ENCODE assay signal across 22 mouse cellular contexts in the genomic region with DNA sequence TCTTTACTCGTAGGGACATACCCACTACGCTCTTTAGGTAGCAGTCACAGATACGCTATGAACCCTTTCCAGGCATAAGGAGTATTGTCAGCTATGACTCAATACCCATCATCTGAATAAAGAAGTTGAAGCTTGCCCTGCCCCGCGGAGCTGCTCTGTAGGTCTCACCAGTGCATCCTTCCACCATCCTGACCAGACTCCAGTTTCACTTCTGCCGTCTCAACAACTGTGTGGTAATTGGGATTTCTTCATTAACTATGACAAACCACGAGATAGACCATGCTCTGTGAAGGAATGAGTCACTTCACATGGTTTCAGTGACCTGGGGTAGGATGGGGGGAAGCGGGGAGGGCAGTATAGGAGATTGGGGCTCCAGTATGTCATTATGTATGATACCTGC.
A peak's percentile ranks its signal among the peaks of the same experiment; 100 is the strongest.
DNase-seq lines count a peak whose midpoint lies in the region; ATAC-seq and TF ChIP-seq lines count a peak whose summit lies in the region.
"Had no signal": no experiment of that assay in that cellular context is flagged by ENCODE, and none has a peak within 500 bp of the region (broad histone marks: within the 10 kb centered on the region; RNA-seq: fewer than 3 reads in every experiment).

No protein-coding gene starts in this region.

- H3K4me2 ChIP-seq in liver, postnatal 0 days (ENCODE audit: low read depth, low read length): no peak overlapping the region
- H3K4me2 ChIP-seq in CH12.LX (ENCODE audit: insufficient read depth, low read depth, poor library complexity, severe bottlenecking): peak overlapping the region; percentile 47
- H3K4me2 ChIP-seq: heart, embryonic 13.5 days; hindbrain, embryonic 14.5 days; liver, embryonic 13.5 days; lung, embryonic 15.5 days; midbrain, embryonic 12.5 days had no signal

- H3K27me3 ChIP-seq in liver, postnatal 0 days (ENCODE audit: insufficient read depth, low read length): no peaks in the 10 kb centered on the region
- H3K27me3 ChIP-seq in CH12.LX (replicated peaks): peaks cover 4% of the 10 kb centered on the region
- H3K27me3 ChIP-seq: heart, embryonic 13.5 days; liver, embryonic 13.5 days; lung, embryonic 15.5 days; midbrain, embryonic 12.5 days had no signal

- dilution Hi-C loops in CH12.LX (cut with MboI; ENCODE audit: extremely low pct_ligation_motif_present, extremely low pct_unique_long_range_greater_than_20kb, low sequenced_read_pairs): no loop called here

- no peak overlapping the region for H3K27ac ChIP-seq in liver, postnatal 0 days (ENCODE audit: low read depth)
- no peak overlapping the region for H3K27ac ChIP-seq in CH12.LX (ENCODE audit: insufficient read depth, low read depth)
- H3K27ac ChIP-seq: heart, embryonic 13.5 days; hindbrain, embryonic 14.5 days; kidney, postnatal 0 days; limb, embryonic 10.5 days; liver, embryonic 13.5 days; lung, embryonic 15.5 days; midbrain, embryonic 12.5 days had no signal

- TF ChIP-seq POLR2A in CH12.LX (IDR thresholded peaks at IDR 0.05; ENCODE audit: low read depth, low read length): no peak

- no peaks in the 10 kb centered on the region for H3K9me3 ChIP-seq in liver, postnatal 0 days (ENCODE audit: low read length)
- no peaks in the 10 kb centered on the region for H3K9me3 ChIP-seq in CH12.LX (replicated peaks; ENCODE audit: low read length)
- H3K9me3 ChIP-seq: heart, embryonic 13.5 days; limb, embryonic 10.5 days; liver, embryonic 13.5 days; lung, embryonic 15.5 days; midbrain, embryonic 12.5 days had no signal

- ATAC-seq in liver, postnatal 0 days: peak; percentile 50
- ATAC-seq in common myeloid progenitor, adult 5-6 weeks (replicated peaks; ENCODE audit: low read depth, poor library complexity, severe bottlenecking): peak; percentile 91
- peak; percentile 88 for ATAC-seq in monocyte, adult 5-6 weeks (replicated peaks; ENCODE audit: insufficient number of reproducible peaks, low FRiP score, low TSS enrichment, poor library complexity, severe bottlenecking)
- ATAC-seq: inflammation-experienced regulatory T-cells, adult 6 months had no signal

- H3K4me3 ChIP-seq in liver, postnatal 0 days (ENCODE audit: low read depth, low read length): no peak overlapping the region
- H3K4me3 ChIP-seq in CH12.LX (replicated peaks in 1 of 3; ENCODE audit: low read depth in 2 of 3, low read length in 2 of 3, poor library complexity in 1 of 3): no peak overlapping the region
- H3K4me3 ChIP-seq: heart, embryonic 13.5 days; limb, embryonic 10.5 days; liver, embryonic 13.5 days; lung, embryonic 15.5 days; midbrain, embryonic 12.5 days had no signal

- no peak for TF ChIP-seq EP300 in liver, postnatal 0 days (IDR thresholded peaks at IDR 0.05; ENCODE audit: low read depth)
- peak; percentile 94 for TF ChIP-seq EP300 in CH12.LX (IDR thresholded peaks at IDR 0.05; ENCODE audit: low read length)

- H3K36me3 ChIP-seq in liver, postnatal 0 days (replicated peaks; ENCODE audit: insufficient read depth, low read length): no peaks in the 10 kb centered on the region
- H3K36me3 ChIP-seq in CH12.LX (replicated peaks in 1 of 2; ENCODE audit: control insufficient read depth in 1 of 2, insufficient read depth in 1 of 2, low read length in 1 of 2): no peaks in the 10 kb centered on the region
- H3K36me3 ChIP-seq: heart, embryonic 13.5 days; limb, embryonic 10.5 days; liver, embryonic 13.5 days; lung, embryonic 15.5 days; midbrain, embryonic 12.5 days had no signal

- no peak for TF ChIP-seq CTCF in liver, postnatal 0 days (IDR thresholded peaks at IDR 0.05; ENCODE audit: low read depth)
- no peak for TF ChIP-seq CTCF in CH12.LX (conservative IDR thresholded peaks at IDR 0.05 in 1 of 2, IDR thresholded peaks at IDR 0.05 in 1 of 2; ENCODE audit: low read depth in 2 of 2, low read length in 2 of 2)

- peaks cover 8% of the 10 kb centered on the region for H3K4me1 ChIP-seq in liver, postnatal 0 days (ENCODE audit: insufficient read depth)
- peaks cover 9 to 35% of the 10 kb centered on the region in 2 experiments for H3K4me1 ChIP-seq in CH12.LX (ENCODE audit: control insufficient read depth in 1 of 2, insufficient read depth in 2 of 2)
- H3K4me1 ChIP-seq: lung, embryonic 15.5 days; midbrain, embryonic 12.5 days had no signal

- 65% methylated on average over 8 of the region's 8 CpGs for WGBS in liver, postnatal 0 days (ENCODE audit: insufficient replicate concordance)

- in situ Hi-C loops in CH12.LX (cut with MboI; ENCODE audit: low pct_ligation_motif_present, low pct_unique_long_range_greater_than_20kb, low sequenced_read_pairs): no loop called here

- no peak overlapping the region for H3K9ac ChIP-seq in liver, postnatal 0 days (replicated peaks)
- no peak overlapping the region for H3K9ac ChIP-seq in CH12.LX (ENCODE audit: insufficient read depth, low read depth)
- H3K9ac ChIP-seq: heart, embryonic 13.5 days; hindbrain, embryonic 14.5 days; liver, embryonic 13.5 days; lung, embryonic 15.5 days; midbrain, embryonic 12.5 days had no signal

- H3K79me2 ChIP-seq in CH12.LX (replicated peaks; ENCODE audit: control insufficient read depth, extremely low read depth, insufficient read depth, poor library complexity, severe bottlenecking): no peaks in the 10 kb centered on the region

- peak; percentile 3 for TF ChIP-seq RAD21 in CH12.LX (IDR thresholded peaks at IDR 0.05; ENCODE audit: low read depth, low read length)

- DNase-seq in liver, postnatal 0 days: no peak
- DNase-seq in liver (no peak), CH12.LX (ENCODE audit: extremely low read depth) (peak; percentile 92)
- no peak for DNase-seq in frontal cortex, postnatal 10 days (ENCODE audit: low spot score in 2 of 2)
- DNase-seq in lung, postnatal 25 days (ENCODE audit: low spot score): no peak
- DNase-seq: adrenal gland, postnatal 14 days; cerebellum, adult 9-10 months; gastrocnemius, postnatal 10 days; heart, adult 18-20 months; kidney, adult 18-20 months; liver, embryonic 13.5 days; retina, postnatal 1 day; right cerebral cortex, postnatal 25 days had no signal

TF ChIP-seq in CH12.LX, 34 proteins besides CTCF, POLR2A, EP300 and RAD21:
- TF ChIP-seq KAT2A (IDR thresholded peaks at IDR 0.05; ENCODE audit: insufficient replicate concordance, low read length) (no peak), NELFE (IDR thresholded peaks at IDR 0.05; ENCODE audit: low read depth, low read length) (no peak), RCOR1 (conservative IDR thresholded peaks at IDR 0.05; ENCODE audit: low read depth, low read length) (no peak; the same call in 1 of the 2 replicates), JUN (IDR thresholded peaks at IDR 0.05; ENCODE audit: insufficient read depth, low read depth, low read length) (peak; percentile 62), CHD1 (IDR thresholded peaks at IDR 0.05; ENCODE audit: low read depth, low read length) (no peak), IRF4 (IDR thresholded peaks at IDR 0.05; ENCODE audit: low read depth, low read length) (peak; percentile 95), MAFK (IDR thresholded peaks at IDR 0.05; ENCODE audit: insufficient replicate concordance, low read length) (peak; percentile 83), GABPA (IDR thresholded peaks at IDR 0.05; ENCODE audit: insufficient replicate concordance, low read depth, low read length) (no peak), SMC3 (IDR thresholded peaks at IDR 0.05; ENCODE audit: low read depth, low read length) (0 out of 2 replicates have a peak, but pooled peaks have one; percentile 11), CHD2 (IDR thresholded peaks at IDR 0.05; ENCODE audit: low read length) (peak; percentile 47; the same call in 1 of the 2 replicates), JUND (conservative IDR thresholded peaks at IDR 0.05; ENCODE audit: low read depth, low read length) (peak; percentile 43; the same call in 1 of the 2 replicates), PAX5 (IDR thresholded peaks at IDR 0.05; ENCODE audit: low read length) (no peak), MAZ (IDR thresholded peaks at IDR 0.05; ENCODE audit: low read depth, low read length) (peak; percentile 70; the same call in 1 of the 2 replicates), BHLHE40 (IDR thresholded peaks at IDR 0.05; ENCODE audit: low read depth, low read length) (peak; percentile 84), ZKSCAN1 (IDR thresholded peaks at IDR 0.05; ENCODE audit: borderline replicate concordance, low read depth, low read length) (no peak), ZC3H11A (IDR thresholded peaks at IDR 0.05; ENCODE audit: low read depth, low read length) (no peak), MYC (IDR thresholded peaks at IDR 0.05; ENCODE audit: low read depth, low read length) (peak; percentile 52), ETS1 (conservative IDR thresholded peaks at IDR 0.05; ENCODE audit: low read depth, low read length) (peak; percentile 88), MAX (IDR thresholded peaks at IDR 0.05; ENCODE audit: low read length) (peak; percentile 81), TCF12 (IDR thresholded peaks at IDR 0.05; ENCODE audit: low read depth, low read length) (peak; percentile 70), MEF2A (IDR thresholded peaks at IDR 0.05; ENCODE audit: borderline replicate concordance, low read depth, low read length) (peak; percentile 71), POLR2AphosphoS2 (IDR thresholded peaks at IDR 0.05; ENCODE audit: low read depth, low read length) (no peak)
